Mouse (Mus musculus) kidney, postnatal 10 days (tissue): ENCODE measurements at regions not wholly inside any gene's neighbourhood (a gene's known extent, or its start where the extent isn't known, plus 50 kb on each side); places are given as distances from the start of the nearest gene placed in this dataset.

ENCODE experiments used
- DNase-seq: peaks from one replicate; pipeline ENCODE4 v3.0.0; 2021; ENCODE audit warnings: mixed read lengths

GRCm38 (mm10) chr2:50755616-50756450 is 393.1 kb downstream of the Rnd3 start:
- no peak for DNase-seq

- DNase-seq, result no peak
These were observed 393.8 kb downstream of the Rnd3 start for GRCm38 (mm10) chr2:50755160-50755559.

- no peak for DNase-seq
These were observed 396.5 kb downstream of the Rnd3 start for GRCm38 (mm10) chr2:50752408-50752807.

GRCm38 (mm10) chr2:50750799-50751198 is 398.1 kb downstream of the Rnd3 start:
- no peak for DNase-seq

GRCm38 (mm10) chr2:50744625-50745214 is 404.2 kb downstream of the Rnd3 start:
- no peak for DNase-seq

- DNase-seq, result no peak
These were observed 405.1 kb downstream of the Rnd3 start for GRCm38 (mm10) chr2:50743785-50744258.

GRCm38 (mm10) chr2:50742421-50742820 is 406.5 kb downstream of the Rnd3 start:
- no peak for DNase-seq

GRCm38 (mm10) chr2:50741337-50741736 is 407.6 kb downstream of the Rnd3 start:
- DNase-seq, result no peak

GRCm38 (mm10) chr2:50739599-50739979 is 409.3 kb downstream of the Rnd3 start:
- no peak for DNase-seq

- DNase-seq, result no peak
These were observed 409.8 kb downstream of the Rnd3 start for GRCm38 (mm10) chr2:50738936-50739598.

GRCm38 (mm10) chr2:50737706-50738105 is 411.2 kb downstream of the Rnd3 start:
- peak; percentile 46 for DNase-seq

GRCm38 (mm10) chr2:50735029-50735428 is 413.9 kb downstream of the Rnd3 start:
- no peak for DNase-seq

- no peak for DNase-seq
These were observed 410.1 kb upstream of the Mmadhc start for GRCm38 (mm10) chr2:50706652-50707051.

- DNase-seq, result peak; percentile 68
These were observed 407.7 kb upstream of the Mmadhc start for GRCm38 (mm10) chr2:50704297-50704696.

- no peak for DNase-seq
These were observed 406.2 kb upstream of the Mmadhc start for GRCm38 (mm10) chr2:50702584-50703450.

- peak; percentile 42 for DNase-seq
These were observed 402.2 kb upstream of the Mmadhc start for GRCm38 (mm10) chr2:50698841-50699240.

- DNase-seq, result no peak
These were observed 400.0 kb upstream of the Mmadhc start for GRCm38 (mm10) chr2:50696575-50696974.

- DNase-seq, result no peak
These were observed 398.2 kb upstream of the Mmadhc start for GRCm38 (mm10) chr2:50694849-50695248.

GRCm38 (mm10) chr2:50693784-50694350 is 397.3 kb upstream of the Mmadhc start:
- no peak for DNase-seq

- DNase-seq, result no peak
These were observed 393.8 kb upstream of the Mmadhc start for GRCm38 (mm10) chr2:50690120-50691103.

- DNase-seq, result no peak
These were observed 391.1 kb upstream of the Mmadhc start for GRCm38 (mm10) chr2:50687672-50688151.
